Mouse (Mus musculus): ENCODE measurements at regions not wholly inside any gene's neighbourhood (a gene's known extent, or its start where the extent isn't known, plus 50 kb on each side); places are given as distances from the start of the nearest gene placed in this dataset.

- no peak for ATAC-seq (ENCODE audit: insufficient read depth, low FRiP score, low TSS enrichment)
- no peaks in the 10 kb centered on the region for H3K4me1 ChIP-seq (ENCODE audit: control insufficient read depth, insufficient read depth, low read length)
- 61% methylated on average over 8 of the region's 8 CpGs for WGBS
Measured at GRCm38 (mm10) chr4:91180241-91181096, 220.1 kb downstream of the Elavl2 start.

DNA sequence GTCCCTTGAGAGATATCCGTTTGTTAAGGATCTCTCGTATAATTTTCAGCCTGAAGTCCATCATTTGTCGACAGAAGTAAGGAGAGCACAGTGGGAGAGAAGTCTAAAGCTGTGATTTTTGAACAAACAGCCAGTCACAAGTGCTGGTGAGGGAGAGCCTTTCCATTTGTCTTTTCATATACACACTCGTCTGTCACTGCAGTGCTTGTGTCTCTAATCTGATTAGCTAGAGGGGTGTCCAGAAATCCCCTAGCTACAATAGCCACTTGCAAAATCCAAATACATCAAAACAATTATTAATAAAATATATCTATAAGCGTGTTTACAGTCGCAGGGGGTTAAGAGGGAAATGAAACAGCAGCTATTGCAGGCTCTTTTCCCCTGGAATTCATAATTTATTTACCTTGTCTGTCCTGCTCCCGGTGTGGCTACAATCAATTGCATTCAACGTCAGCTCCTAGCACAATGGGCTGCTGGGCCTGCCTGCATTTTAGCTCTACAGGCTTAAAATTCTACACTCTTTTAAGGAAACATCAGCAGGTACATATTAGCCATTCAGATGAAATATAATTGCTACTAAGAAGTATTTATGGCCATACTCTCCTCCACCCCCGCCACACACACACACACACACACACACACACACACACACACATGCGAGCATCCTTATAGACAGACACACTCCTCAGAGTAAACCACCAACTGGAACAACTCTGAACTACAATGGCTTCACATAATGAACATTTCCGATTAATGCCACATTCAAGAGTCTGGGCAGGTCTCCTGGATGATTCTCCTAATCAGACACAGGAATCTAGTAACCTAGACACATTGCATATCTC is 236.1 kb downstream of the Elavl2 start:
- Histone ChIP-seq H3K27me3 (ENCODE audit: control insufficient read depth, insufficient read depth, low read length) (no peaks in the 10 kb centered on the region), H3K4me2 (ENCODE audit: low read depth) (no peak overlapping the region), H3K27ac (ENCODE audit: low read depth, low read length) (no peak overlapping the region), H3K36me3 (ENCODE audit: control insufficient read depth, insufficient read depth, low read length) (no peaks in the 10 kb centered on the region), H3K4me3 (ENCODE audit: low read depth, low read length) (no peak overlapping the region), H3K9ac (ENCODE audit: low read length) (no peak overlapping the region), H3K4me1 (ENCODE audit: control insufficient read depth, insufficient read depth, low read length) (no peaks in the 10 kb centered on the region), H3K9me3 (ENCODE audit: control insufficient read depth, low read length) (no peaks in the 10 kb centered on the region)
- ATAC-seq (ENCODE audit: insufficient read depth, low FRiP score, low TSS enrichment) (no peak), DNase-seq (ENCODE audit: low spot score) (no peak)
- WGBS = 79% methylated on average over 11 of the region's 11 CpGs

More at GRCm38 (mm10) chr4:91180241-91181096, 220.1 kb downstream of the Elavl2 start:
- Histone ChIP-seq H3K4me3 (ENCODE audit: low read depth, low read length) (no peak overlapping the region), H3K9ac (ENCODE audit: low read length) (no peak overlapping the region), H3K9me3 (ENCODE audit: control insufficient read depth, low read length) (no peaks in the 10 kb centered on the region), H3K36me3 (ENCODE audit: control insufficient read depth, insufficient read depth, low read length) (no peaks in the 10 kb centered on the region), H3K4me2 (ENCODE audit: low read depth) (no peak overlapping the region), H3K27me3 (ENCODE audit: control insufficient read depth, insufficient read depth, low read length) (no peaks in the 10 kb centered on the region), H3K27ac (ENCODE audit: low read depth, low read length) (no peak overlapping the region)
- DNase-seq (ENCODE audit: low spot score) = no peak

GRCm38 (mm10) chr4:91157047-91157446 is 243.5 kb downstream of the Elavl2 start:
- 78% methylated on average over 7 of the region's 7 CpGs for WGBS
- no peak overlapping the region for H3K4me2 ChIP-seq (ENCODE audit: low read depth)
- H3K4me3 ChIP-seq (ENCODE audit: low read depth, low read length) = no peak overlapping the region
- no peak overlapping the region for H3K27ac ChIP-seq (ENCODE audit: low read depth, low read length)
- no peaks in the 10 kb centered on the region for H3K36me3 ChIP-seq (ENCODE audit: control insufficient read depth, insufficient read depth, low read length)
- no peaks in the 10 kb centered on the region for H3K4me1 ChIP-seq (ENCODE audit: control insufficient read depth, insufficient read depth, low read length)
- no peaks in the 10 kb centered on the region for H3K27me3 ChIP-seq (ENCODE audit: control insufficient read depth, insufficient read depth, low read length)
- H3K9ac ChIP-seq (ENCODE audit: low read length) = no peak overlapping the region
- ATAC-seq (ENCODE audit: insufficient read depth, low FRiP score, low TSS enrichment) (no peak), DNase-seq (ENCODE audit: low spot score) (no peak)
- no peaks in the 10 kb centered on the region for H3K9me3 ChIP-seq (ENCODE audit: control insufficient read depth, low read length)

- H3K4me2 ChIP-seq (ENCODE audit: low read depth) = no peak overlapping the region
- H3K27me3 ChIP-seq (ENCODE audit: control insufficient read depth, insufficient read depth, low read length) = no peaks in the 10 kb centered on the region
- H3K9ac ChIP-seq (ENCODE audit: low read length) = no peak overlapping the region
- H3K27ac ChIP-seq (ENCODE audit: low read depth, low read length) = no peak overlapping the region
- 68% methylated on average over 7 of the region's 7 CpGs for WGBS
- no peaks in the 10 kb centered on the region for H3K36me3 ChIP-seq (ENCODE audit: control insufficient read depth, insufficient read depth, low read length)
- H3K4me3 ChIP-seq (ENCODE audit: low read depth, low read length) = no peak overlapping the region
- DNase-seq (ENCODE audit: low spot score) (no peak), ATAC-seq (ENCODE audit: insufficient read depth, low FRiP score, low TSS enrichment) (no peak)
- H3K4me1 ChIP-seq (ENCODE audit: control insufficient read depth, insufficient read depth, low read length) = no peaks in the 10 kb centered on the region
- H3K9me3 ChIP-seq (ENCODE audit: control insufficient read depth, low read length) = no peaks in the 10 kb centered on the region
Measured at GRCm38 (mm10) chr4:91144666-91145065, 255.9 kb downstream of the Elavl2 start.

DNA sequence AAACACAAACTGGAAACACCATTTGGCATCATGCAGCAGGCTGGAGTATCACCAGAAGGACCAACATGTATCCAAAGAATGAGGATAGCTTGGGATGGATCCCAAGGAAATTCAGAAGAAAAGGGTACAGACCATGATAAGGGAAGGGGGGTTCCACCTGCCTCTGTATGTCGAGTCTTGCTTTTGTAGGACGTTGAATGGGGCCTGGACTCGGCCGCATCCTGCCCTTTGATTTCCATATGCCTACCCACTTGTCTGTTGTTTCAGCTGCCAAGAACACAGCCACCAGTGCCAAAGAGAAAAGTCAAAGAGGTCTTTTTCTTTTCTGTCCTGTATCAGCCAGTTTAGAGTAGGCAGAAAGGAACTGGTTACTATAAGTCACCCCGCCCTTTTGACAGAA is 256.7 kb downstream of the Elavl2 start:
- no peak for DNase-seq (ENCODE audit: low spot score)
- H3K27me3 ChIP-seq (ENCODE audit: control insufficient read depth, insufficient read depth, low read length) = no peaks in the 10 kb centered on the region
- no peak overlapping the region for H3K27ac ChIP-seq (ENCODE audit: low read depth, low read length)
- no peak for ATAC-seq (ENCODE audit: insufficient read depth, low FRiP score, low TSS enrichment)
- H3K9me3 ChIP-seq (ENCODE audit: control insufficient read depth, low read length) = no peaks in the 10 kb centered on the region
- WGBS = 70% methylated on average over 5 of the region's 5 CpGs
- no peak overlapping the region for H3K4me2 ChIP-seq (ENCODE audit: low read depth)
- no peak overlapping the region for H3K9ac ChIP-seq (ENCODE audit: low read length)
- no peak overlapping the region for H3K4me3 ChIP-seq (ENCODE audit: low read depth, low read length)
- H3K4me1 ChIP-seq (ENCODE audit: control insufficient read depth, insufficient read depth, low read length) = no peaks in the 10 kb centered on the region
- H3K36me3 ChIP-seq (ENCODE audit: control insufficient read depth, insufficient read depth, low read length) = no peaks in the 10 kb centered on the region

- ATAC-seq (ENCODE audit: insufficient read depth, low FRiP score, low TSS enrichment) = no peak
Measured at GRCm38 (mm10) chr4:91135327-91135726, 265.3 kb downstream of the Elavl2 start.

GRCm38 (mm10) chr4:91132266-91132665 is 268.3 kb downstream of the Elavl2 start:
- no peaks in the 10 kb centered on the region for H3K9me3 ChIP-seq (ENCODE audit: control insufficient read depth, low read length)
- no peak overlapping the region for H3K9ac ChIP-seq (ENCODE audit: low read length)
- no peak overlapping the region for H3K4me3 ChIP-seq (ENCODE audit: low read depth, low read length)
- H3K27ac ChIP-seq (ENCODE audit: low read depth, low read length) = no peak overlapping the region
- H3K36me3 ChIP-seq (ENCODE audit: control insufficient read depth, insufficient read depth, low read length) = no peaks in the 10 kb centered on the region
- no peak overlapping the region for H3K4me2 ChIP-seq (ENCODE audit: low read depth)
- no peak for DNase-seq (ENCODE audit: low spot score)
- no peaks in the 10 kb centered on the region for H3K4me1 ChIP-seq (ENCODE audit: control insufficient read depth, insufficient read depth, low read length)
- H3K27me3 ChIP-seq (ENCODE audit: control insufficient read depth, insufficient read depth, low read length) = no peaks in the 10 kb centered on the region
- WGBS = 84% methylated on average over 7 of the region's 7 CpGs
- ATAC-seq (ENCODE audit: insufficient read depth, low FRiP score, low TSS enrichment) = no peak

More at GRCm38 (mm10) chr4:91135327-91135726, 265.3 kb downstream of the Elavl2 start:
- H3K4me1 ChIP-seq (ENCODE audit: control insufficient read depth, insufficient read depth, low read length) = no peaks in the 10 kb centered on the region
- DNase-seq (ENCODE audit: low spot score) = no peak
- WGBS = 89% methylated on average over 3 of the region's 3 CpGs
- H3K9ac ChIP-seq (ENCODE audit: low read length) = no peak overlapping the region
- H3K27me3 ChIP-seq (ENCODE audit: control insufficient read depth, insufficient read depth, low read length) = no peaks in the 10 kb centered on the region
- no peak overlapping the region for H3K4me2 ChIP-seq (ENCODE audit: low read depth)
- no peaks in the 10 kb centered on the region for H3K36me3 ChIP-seq (ENCODE audit: control insufficient read depth, insufficient read depth, low read length)
- H3K27ac ChIP-seq (ENCODE audit: low read depth, low read length) = no peak overlapping the region
- H3K9me3 ChIP-seq (ENCODE audit: control insufficient read depth, low read length) = no peaks in the 10 kb centered on the region
- no peak overlapping the region for H3K4me3 ChIP-seq (ENCODE audit: low read depth, low read length)

- ATAC-seq (ENCODE audit: insufficient read depth, low FRiP score, low TSS enrichment) (no peak), DNase-seq (ENCODE audit: low spot score) (no peak)
- H3K27ac ChIP-seq (ENCODE audit: low read depth, low read length) = no peak overlapping the region
- no peaks in the 10 kb centered on the region for H3K36me3 ChIP-seq (ENCODE audit: control insufficient read depth, insufficient read depth, low read length)
- no peak overlapping the region for H3K4me2 ChIP-seq (ENCODE audit: low read depth)
- WGBS = 75% methylated on average over 4 of the region's 4 CpGs
- no peaks in the 10 kb centered on the region for H3K4me1 ChIP-seq (ENCODE audit: control insufficient read depth, insufficient read depth, low read length)
- H3K9me3 ChIP-seq (ENCODE audit: control insufficient read depth, low read length) = no peaks in the 10 kb centered on the region
- H3K27me3 ChIP-seq (ENCODE audit: control insufficient read depth, insufficient read depth, low read length) = no peaks in the 10 kb centered on the region
- H3K4me3 ChIP-seq (ENCODE audit: low read depth, low read length) = no peak overlapping the region
- H3K9ac ChIP-seq (ENCODE audit: low read length) = no peak overlapping the region
Measured at GRCm38 (mm10) chr4:91120277-91120676, 280.3 kb downstream of the Elavl2 start.
